Mouse (Mus musculus) splenic B cell, adult 2 months (primary cell): ENCODE results near the gene Gckr.

Experiments used
- DNase-seq: peaks from one replicate; pipeline ENCODE4 v3.0.0-alpha.2; 2011; ENCODE audit warnings: low read depth, low spot score
- H3K27me3 ChIP-seq: 2 replicates; pipeline ENCODE4 v1.6.1; 2012; ENCODE audit warnings: mild to moderate bottlenecking, low read length, moderate library complexity, mixed read lengths; ENCODE audit not compliant: control insufficient read depth, poor library complexity, insufficient read depth, severe bottlenecking
- H3K36me3 ChIP-seq: 2 replicates; pipeline ENCODE4 v1.6.1; 2012; ENCODE audit warnings: mild to moderate bottlenecking, low read length, moderate library complexity, mixed read lengths; ENCODE audit not compliant: control insufficient read depth, poor library complexity, insufficient read depth, severe bottlenecking

Gckr gene

GRCm38 (mm10) chr5:31288225-31288624 lies 9.0 kb upstream of the Gckr start:
- H3K36me3 ChIP-seq: peaks cover 2% of the 10 kb centered on the region; the same call in 1 of the 2 replicates
- H3K27me3 ChIP-seq: no peaks in the 10 kb centered on the region
- peak; percentile 83 for DNase-seq

- no peaks in the 10 kb centered on the region for H3K27me3 ChIP-seq
- H3K36me3 ChIP-seq: peaks cover 2% of the 10 kb centered on the region; the same call in 1 of the 2 replicates
- peak; percentile 67 for DNase-seq
Measured at GRCm38 (mm10) chr5:31288655-31289054, 8.6 kb upstream of the Gckr start.

DNA sequence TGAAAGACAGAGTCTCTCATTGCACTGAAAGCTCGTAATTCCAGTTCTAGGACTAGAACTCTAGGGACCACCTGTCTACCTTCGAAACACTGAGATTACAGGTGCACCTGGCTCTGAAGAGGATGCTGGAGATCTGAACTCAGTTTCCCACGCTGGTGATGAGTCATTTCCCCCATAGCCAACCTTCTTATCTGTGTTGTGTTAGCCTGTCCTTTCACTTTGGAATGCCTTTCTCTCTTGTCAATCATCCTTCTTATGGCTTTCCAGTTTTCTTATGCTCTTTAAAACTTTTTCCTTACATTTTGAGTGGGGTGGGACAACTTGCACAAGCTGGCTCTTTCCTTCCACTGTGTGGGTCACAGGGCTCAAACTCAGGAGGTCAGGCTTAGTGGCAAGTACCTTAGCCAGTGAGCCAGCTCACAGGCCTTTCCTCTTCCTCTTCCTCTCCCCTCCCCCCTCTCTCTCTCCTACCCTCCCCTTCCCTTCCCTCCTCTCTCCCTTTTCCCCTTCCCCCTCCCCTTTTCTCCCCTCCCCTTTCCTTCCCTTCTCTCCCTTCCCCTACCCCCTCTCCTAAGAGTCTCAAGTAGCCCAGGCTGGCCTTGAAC lies 7.5 kb upstream of the Gckr start:
- Histone ChIP-seq H3K27me3 (no peaks in the 10 kb centered on the region), H3K36me3 (no peaks in the 10 kb centered on the region)
- peak; percentile 55 for DNase-seq

DNA sequence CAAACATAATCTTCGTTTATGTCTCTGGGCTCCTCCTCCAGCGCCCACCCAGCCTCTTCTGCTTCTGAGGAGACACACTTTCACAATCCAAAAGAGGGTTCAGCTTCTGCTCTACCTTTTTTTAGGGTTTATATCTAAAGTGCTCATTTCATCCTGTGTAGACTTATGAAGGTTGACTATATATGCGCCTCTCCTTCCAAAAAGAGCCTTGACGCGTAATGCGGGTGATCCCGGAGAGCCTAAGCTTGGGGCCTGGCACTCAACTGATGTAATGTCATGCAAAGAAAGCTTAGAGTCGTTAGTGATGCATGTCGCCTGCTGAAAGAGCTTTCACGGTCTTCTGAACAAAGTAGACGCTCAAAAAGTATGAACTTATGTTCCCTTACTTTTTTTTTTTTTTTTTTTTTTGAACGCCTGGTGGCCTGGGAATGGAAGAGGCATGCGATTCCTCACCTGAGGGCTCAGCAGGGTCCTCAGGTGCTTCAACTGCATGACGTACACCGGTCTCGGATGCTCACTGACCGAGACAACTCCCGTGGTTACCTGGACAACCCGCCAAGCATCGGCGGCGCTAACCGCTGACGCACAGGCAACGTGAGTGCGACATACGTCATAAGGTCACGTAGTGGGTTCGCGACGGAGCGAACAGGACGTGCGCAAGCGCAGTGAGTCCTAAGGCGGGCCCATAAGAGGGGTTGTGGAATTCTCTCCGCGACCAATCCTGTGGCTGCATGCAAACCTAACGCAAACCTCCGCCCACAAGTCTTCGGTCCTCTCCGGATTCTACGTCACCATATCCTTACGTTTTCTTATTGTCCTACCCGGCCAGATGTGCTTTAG lies 6.5 kb upstream of the Gckr start, which contains the start of gene Ift172:
Ift172 (minus strand) TSS at position 596 of the 840 bp plus-strand sequence.
- Histone ChIP-seq H3K27me3 (peaks cover 4% of the 10 kb centered on the region; the same call in 1 of the 2 replicates), H3K36me3 (no peaks in the 10 kb centered on the region)
- peak; percentile 100 for DNase-seq

DNA sequence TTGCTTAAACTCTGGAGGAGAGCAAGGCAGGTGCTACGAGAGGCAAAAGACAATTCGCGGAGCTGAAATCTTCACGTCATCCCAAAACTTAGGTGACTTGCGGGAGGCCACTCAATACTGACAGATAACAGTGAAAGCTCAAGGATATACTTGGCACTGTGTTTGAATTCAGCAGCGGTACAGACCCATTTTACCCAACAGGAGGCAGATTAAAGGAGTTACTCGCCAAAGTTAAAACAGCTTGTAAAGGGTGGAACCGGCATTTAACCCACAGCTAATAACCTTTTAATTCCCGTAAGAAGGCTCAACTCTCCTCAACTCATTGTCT lies 5.9 kb upstream of the Gckr start:
- no peaks in the 10 kb centered on the region for H3K36me3 ChIP-seq
- no peak for DNase-seq
- H3K27me3 ChIP-seq: peaks cover 5% of the 10 kb centered on the region; the same call in 1 of the 2 replicates

- H3K27me3 ChIP-seq: peaks cover 5% of the 10 kb centered on the region; the same call in 1 of the 2 replicates
- DNase-seq: no peak
- H3K36me3 ChIP-seq: no peaks in the 10 kb centered on the region
Measured at GRCm38 (mm10) chr5:31294964-31295605, 2.2 kb upstream of the Gckr start.

DNA sequence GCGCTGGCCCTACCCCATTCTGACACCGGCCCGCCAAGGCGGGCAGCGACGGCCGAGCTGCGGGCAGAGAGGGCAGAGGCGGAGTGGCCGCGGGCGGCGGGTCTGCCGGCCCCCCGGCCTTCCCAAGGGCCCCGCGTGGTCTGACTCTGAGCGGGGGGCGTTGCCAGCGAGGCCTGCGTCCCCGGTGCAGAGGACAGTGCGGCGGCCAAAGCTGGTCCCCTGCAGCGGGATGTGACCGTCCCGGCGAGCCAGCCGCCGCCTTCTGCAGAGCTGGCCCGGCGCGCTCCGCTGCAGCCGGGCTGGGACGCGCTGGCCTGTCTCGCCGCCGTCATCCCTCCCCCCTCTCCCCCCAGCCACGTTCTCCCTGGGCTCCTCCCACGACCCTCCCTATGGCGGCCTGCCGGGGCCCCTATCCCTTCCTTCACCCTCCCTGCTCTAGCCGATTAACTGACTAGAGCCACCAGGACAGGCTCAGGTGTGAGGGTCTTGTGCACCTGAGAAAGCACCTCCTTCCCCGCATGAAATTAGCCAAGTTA lies 1.6 kb upstream of the Gckr start, which contains the start of gene Fndc4:
Fndc4 (minus strand) TSS at position 475 of the 536 bp plus-strand sequence.
- H3K27me3 ChIP-seq: peaks cover 5% of the 10 kb centered on the region; the same call in 1 of the 2 replicates
- no peaks in the 10 kb centered on the region for H3K36me3 ChIP-seq
- peak; percentile 25 for DNase-seq

- Histone ChIP-seq H3K27me3 (peaks cover 5% of the 10 kb centered on the region; the same call in 1 of the 2 replicates), H3K36me3 (no peaks in the 10 kb centered on the region)
- DNase-seq: no peak
Measured at GRCm38 (mm10) chr5:31297981-31298380, 738 bp downstream of the Gckr start.

- DNase-seq: no peak
- peaks cover 5% of the 10 kb centered on the region; the same call in 1 of the 2 replicates for H3K27me3 ChIP-seq
- H3K36me3 ChIP-seq: no peaks in the 10 kb centered on the region
Measured at GRCm38 (mm10) chr5:31298486-31298885, 1.2 kb downstream of the Gckr start.

- DNase-seq: peak; percentile 31
- H3K27me3 ChIP-seq: no peaks in the 10 kb centered on the region
- H3K36me3 ChIP-seq: no peaks in the 10 kb centered on the region
Measured at GRCm38 (mm10) chr5:31301866-31302265, 4.6 kb downstream of the Gckr start.

DNA sequence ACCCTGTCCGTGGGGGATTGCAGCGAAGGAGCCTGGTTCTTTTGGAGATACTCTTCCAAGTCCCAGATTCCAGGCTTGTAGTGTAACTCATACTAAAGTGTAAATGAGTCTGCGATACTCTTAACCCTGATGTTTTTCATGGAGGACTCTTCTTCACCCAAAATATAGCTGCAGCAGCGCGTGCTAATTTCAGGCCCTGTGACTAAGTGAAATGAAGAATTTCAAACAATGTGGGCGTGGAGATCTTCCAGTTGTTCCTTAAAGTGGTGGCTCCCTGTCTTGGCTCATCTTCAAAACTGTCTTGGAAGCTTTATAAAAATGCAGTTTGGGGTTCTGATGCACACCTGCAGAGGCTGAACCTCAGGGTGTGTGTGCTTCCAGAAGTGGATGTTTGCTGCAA lies 5.8 kb downstream of the Gckr start:
- Histone ChIP-seq H3K36me3 (no peaks in the 10 kb centered on the region), H3K27me3 (no peaks in the 10 kb centered on the region)
- no peak for DNase-seq

GRCm38 (mm10) chr5:31312806-31313205 lies 15.6 kb downstream of the Gckr start:
- no peak for DNase-seq
- H3K27me3 ChIP-seq: no peaks in the 10 kb centered on the region

DNA sequence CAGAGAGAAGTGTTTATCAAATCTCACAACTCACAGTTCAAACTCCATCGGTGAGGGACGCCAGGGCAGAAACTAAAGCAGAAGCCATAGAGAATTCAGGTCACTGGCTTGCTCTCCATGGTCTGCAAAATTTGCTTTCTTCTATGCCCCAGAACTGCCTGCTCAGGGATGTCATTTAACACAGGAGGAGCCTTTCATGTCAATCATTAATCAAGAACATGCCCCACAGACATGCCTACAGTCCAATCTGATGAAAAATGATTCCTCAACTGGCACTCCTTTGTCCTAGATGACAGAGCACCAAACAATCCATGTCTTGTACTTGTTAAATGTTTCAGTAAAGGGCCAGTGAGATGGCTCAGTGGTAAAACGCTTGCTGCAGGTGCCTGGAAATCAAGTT lies 25.5 kb downstream of the Gckr start:
- no peak for DNase-seq
- no peaks in the 10 kb centered on the region for H3K36me3 ChIP-seq

More at GRCm38 (mm10) chr5:31312806-31313205, 15.6 kb downstream of the Gckr start:
- no peaks in the 10 kb centered on the region for H3K36me3 ChIP-seq

DNA sequence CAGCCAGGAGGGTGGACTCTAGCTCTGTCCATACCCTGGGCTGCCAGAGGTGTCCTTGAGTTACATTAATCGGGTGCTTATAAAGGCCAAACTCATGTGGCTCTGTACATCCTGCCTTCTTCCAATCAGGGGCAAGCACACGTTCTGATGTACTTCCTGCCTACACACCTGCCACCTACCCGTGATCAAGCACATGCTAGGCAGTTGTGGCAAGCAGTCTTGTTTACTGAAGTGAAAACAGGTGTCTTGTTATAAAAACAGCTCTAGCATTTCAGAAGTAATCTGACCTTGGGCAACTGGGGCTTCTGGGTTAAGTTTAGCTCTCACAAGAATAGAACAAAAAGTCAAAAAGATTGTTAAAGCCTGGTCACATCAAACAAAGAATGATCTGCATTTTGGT lies 26.8 kb downstream of the Gckr start:
- Histone ChIP-seq H3K36me3 (no peaks in the 10 kb centered on the region), H3K27me3 (no peaks in the 10 kb centered on the region)
- peak; percentile 18 for DNase-seq

More for the DNA sequence above, 25.5 kb downstream of the Gckr start:
- no peaks in the 10 kb centered on the region for H3K27me3 ChIP-seq
